Mouse (Mus musculus) kidney, adult 2 months (tissue): ENCODE results near the gene AA467197. TPM values are rescaled to one million over a fixed set of nuclear protein-coding genes. Genes with fewer than 3 reads are reported as not detected.

Experiments used
- DNase-seq: peaks from one replicate; pipeline ENCODE4 v3.0.0; 2021
- H3K27ac ChIP-seq: fragments of 200-500 bp; 2 replicates; pipeline ENCODE4 v1.5.1; 2012; ENCODE audit warnings: low read depth, low read length, control low read depth, inconsistent platforms; ENCODE audit not compliant: insufficient read depth
- H3K27me3 ChIP-seq: fragments of 200-500 bp; replicated peaks from 2 replicates; pipeline ENCODE4 v1.6.1; 2012; ENCODE audit warnings: mild to moderate bottlenecking, moderate library complexity, low read length, inconsistent platforms; ENCODE audit not compliant: control insufficient read depth, insufficient read depth
- H3K36me3 ChIP-seq: fragments of 200-500 bp; 2 replicates; pipeline ENCODE4 v1.6.1; 2012; ENCODE audit warnings: mild to moderate bottlenecking, moderate library complexity, low read length, inconsistent platforms; ENCODE audit not compliant: control insufficient read depth, insufficient read depth
- H3K4me1 ChIP-seq: fragments of 200-500 bp; 2 replicates; pipeline ENCODE4 v1.6.1; 2011; ENCODE audit warnings: low read length; ENCODE audit not compliant: control insufficient read depth, insufficient read depth
- H3K4me3 ChIP-seq: fragments of 200-500 bp; 2 replicates; pipeline ENCODE4 v1.5.1; 2011; ENCODE audit warnings: mild to moderate bottlenecking, low read depth, low read length, control low read depth; ENCODE audit not compliant: insufficient read depth
- CTCF ChIP-seq: fragments of 200-500 bp; conservative IDR thresholded peaks from 2 replicates; pipeline ENCODE4 v1.5.1; 2011; ENCODE audit warnings: low read depth, mild to moderate bottlenecking, control low read depth, low read length, moderate library complexity, mixed read lengths; ENCODE audit not compliant: insufficient read depth, insufficient read length
- POLR2A ChIP-seq: fragments of 200-500 bp; IDR thresholded peaks from one replicate; pipeline ENCODE4 v1.6.1; 2011; ENCODE audit warnings: low read depth, low read length, control low read depth
- WGBS: fragments of 180-500 bp; shearing (Covaris S2); methylation state at CpG from one replicate; pipeline ENCODE4 v1.1.7; 2018; 5-methylcytosine and 5-hydroxymethylcytosine counted together
- polyA plus RNA-seq: library from polyadenylated mRNA; depleted of rRNA; stranded (reverse); fragments of >200 nt; gene quantifications from 2 replicates; pipeline ENCODE4 v1.2.3, GENCODE M21; 2012

The AA467197 gene
- polyA plus RNA-seq, 1 experiment, result 0.19 TPM

- H3K4me1 ChIP-seq, result no peaks in the 10 kb centered on the region
- H3K27me3 ChIP-seq, result no peaks in the 10 kb centered on the region
- WGBS, result 86% methylated on average over 11 of the region's 11 CpGs
- DNase-seq, result no peak
- no peak overlapping the region for H3K4me3 ChIP-seq
- no peak for TF ChIP-seq POLR2A
- no peak for TF ChIP-seq CTCF
- no peak overlapping the region for H3K27ac ChIP-seq
- no peaks in the 10 kb centered on the region for H3K36me3 ChIP-seq
Observed at GRCm38 (mm10) chr2:122657707-122658524, 21.1 kb downstream of the AA467197 start.

GRCm38 (mm10) chr2:122659825-122660224 lies 23.0 kb downstream of the AA467197 start:
- no peak overlapping the region for H3K27ac ChIP-seq
- DNase-seq, result no peak
- no peaks in the 10 kb centered on the region for H3K36me3 ChIP-seq
- no peaks in the 10 kb centered on the region for H3K27me3 ChIP-seq
- no peak overlapping the region for H3K4me3 ChIP-seq
- 85% methylated on average over 7 of the region's 7 CpGs for WGBS
- TF ChIP-seq CTCF, result no peak
- no peak for TF ChIP-seq POLR2A
- no peaks in the 10 kb centered on the region for H3K4me1 ChIP-seq

GRCm38 (mm10) chr2:122665253-122665972 lies 28.6 kb downstream of the AA467197 start:
- Histone ChIP-seq H3K36me3 (no peaks in the 10 kb centered on the region), H3K4me1 (no peaks in the 10 kb centered on the region), H3K4me3 (no peak overlapping the region), H3K27me3 (no peaks in the 10 kb centered on the region), H3K27ac (no peak overlapping the region)
- no peak for DNase-seq
- TF ChIP-seq POLR2A (no peak), CTCF (no peak)
- WGBS, result 48% methylated on average over 6 of the region's 6 CpGs

GRCm38 (mm10) chr2:122665973-122666875 lies 29.4 kb downstream of the AA467197 start:
- Histone ChIP-seq H3K27ac (no peak overlapping the region), H3K36me3 (no peaks in the 10 kb centered on the region), H3K27me3 (no peaks in the 10 kb centered on the region), H3K4me1 (no peaks in the 10 kb centered on the region), H3K4me3 (no peak overlapping the region)
- peak; percentile 40 for DNase-seq
- 31% methylated on average over 12 of the region's 12 CpGs for WGBS
- TF ChIP-seq POLR2A (no peak), CTCF (peak; percentile 79)

GRCm38 (mm10) chr2:122667856-122668255 lies 31.1 kb downstream of the AA467197 start:
- DNase-seq, result peak; percentile 34

GRCm38 (mm10) chr2:122671714-122672113 lies 34.9 kb downstream of the AA467197 start:
- WGBS, result 70% methylated on average over 5 of the region's 5 CpGs
- Histone ChIP-seq H3K27me3 (no peaks in the 10 kb centered on the region), H3K27ac (no peak overlapping the region), H3K4me3 (no peak overlapping the region), H3K36me3 (no peaks in the 10 kb centered on the region), H3K4me1 (no peaks in the 10 kb centered on the region)
- DNase-seq, result no peak
- TF ChIP-seq CTCF (no peak), POLR2A (no peak)

More at GRCm38 (mm10) chr2:122667856-122668255, 31.1 kb downstream of the AA467197 start:
- Histone ChIP-seq H3K27ac (no peak overlapping the region), H3K27me3 (no peaks in the 10 kb centered on the region), H3K4me3 (no peak overlapping the region), H3K4me1 (no peaks in the 10 kb centered on the region), H3K36me3 (no peaks in the 10 kb centered on the region)
- TF ChIP-seq CTCF, result peak; percentile 47
- TF ChIP-seq POLR2A, result no peak
- 31% methylated on average over 5 of the region's 5 CpGs for WGBS
